Mouse (Mus musculus) liver, embryonic 12.5 days (tissue): ENCODE data around the gene Gm11077. TPM values are rescaled to one million over a fixed set of nuclear protein-coding genes. Genes with fewer than 3 reads are reported as not detected.

Source experiments
- ATAC-seq: fragments of 200-750 bp; cut with Nextera tagmentation; 2 replicates; pipeline ENCODE4 v1.8.0; 2017; ENCODE audit warnings: moderate number of reproducible peaks, mild to moderate bottlenecking, moderate library complexity
- H3K27ac ChIP-seq: fragments of 300-500 bp; sonication (generic); 2 replicates; pipeline ENCODE4 v1.5.1; 2016; ENCODE audit warnings: mild to moderate bottlenecking
- H3K27me3 ChIP-seq: fragments of 300-500 bp; sonication (generic); replicated peaks from 2 replicates; pipeline ENCODE4 v1.6.1; 2016; ENCODE audit warnings: mild to moderate bottlenecking, moderate library complexity
- H3K36me3 ChIP-seq: fragments of 300-500 bp; sonication (generic); 2 replicates; pipeline ENCODE4 v1.6.1; 2016; ENCODE audit warnings: mild to moderate bottlenecking, moderate library complexity
- H3K4me1 ChIP-seq: fragments of 300-500 bp; sonication (generic); 2 replicates; pipeline ENCODE4 v1.6.1; 2016
- H3K4me2 ChIP-seq: fragments of 300-500 bp; sonication (generic); 2 replicates; pipeline ENCODE4 v1.6.1; 2016; ENCODE audit warnings: mild to moderate bottlenecking, moderate library complexity
- H3K4me3 ChIP-seq: fragments of 300-500 bp; sonication (generic); 2 replicates; pipeline ENCODE4 v1.5.1; 2016; ENCODE audit warnings: mild to moderate bottlenecking, moderate library complexity
- H3K9ac ChIP-seq: fragments of 300-500 bp; sonication (generic); 2 replicates; pipeline ENCODE4 v1.6.1; 2016; ENCODE audit warnings: mild to moderate bottlenecking, moderate library complexity
- H3K9me3 ChIP-seq: fragments of 300-500 bp; sonication (generic); replicated peaks from 2 replicates; pipeline ENCODE4 v1.6.1; 2016; ENCODE audit warnings: mild to moderate bottlenecking, moderate library complexity
- WGBS: fragments of 180-500 bp; shearing (Covaris S2); methylation state at CpG from one replicate; pipeline ENCODE4 v1.1.7; 2016; ENCODE audit not compliant: insufficient replicate concordance; 5-methylcytosine and 5-hydroxymethylcytosine counted together
- polyA plus RNA-seq: library from polyadenylated mRNA; unstranded; fragments of >200 nt; fragmentation: Nextera tagmentation; extraction: Ambion mirVana; gene quantifications from 2 replicates; pipeline ENCODE4 v1.2.1, GENCODE M21; 2016

Gm11077 gene
- polyA plus RNA-seq, 1 experiment from 2014 or later, result not detected

- no peaks in the 10 kb centered on the region for H3K27me3 ChIP-seq
- H3K27ac ChIP-seq, result no peak overlapping the region
- H3K4me1 ChIP-seq, result no peaks in the 10 kb centered on the region
- H3K36me3 ChIP-seq, result no peaks in the 10 kb centered on the region
- no peak overlapping the region for H3K9ac ChIP-seq
- H3K4me3 ChIP-seq, result no peak overlapping the region
- H3K4me2 ChIP-seq, result no peak overlapping the region
- 57% methylated on average over 4 of the region's 4 CpGs for WGBS
- ATAC-seq, result no peak
- no peaks in the 10 kb centered on the region for H3K9me3 ChIP-seq
These were observed 71.5 kb downstream of the Gm11077 start for GRCm38 (mm10) chr6:140800587-140800986.

Other genes with a start within 250 kb of the Gm11077 start
- 6.1 and 6.5 TPM in 2 replicates for gene Aebp2, start 106.6 kb upstream of the Gm11077 start, polyA plus RNA-seq